In genomic region chr10:127040569-127041214, GRCm38 (mm10) we compare ENCODE assay signal across 8 mouse cellular contexts. TPM values are rescaled to one million over a fixed set of nuclear protein-coding genes. Genes with fewer than 3 reads are reported as not detected.
DNase-seq lines count a peak whose midpoint lies in the region; ATAC-seq and TF ChIP-seq lines count a peak whose summit lies in the region.

No protein-coding gene starts in this region.

- TF ChIP-seq POLR2A in bone marrow, adult 2 months (IDR thresholded peaks at IDR 0.05; ENCODE audit: borderline replicate concordance, control insufficient read depth, low read depth, low read length) = no peak
- no peak for TF ChIP-seq POLR2A in myocyte (IDR thresholded peaks at IDR 0.05; ENCODE audit: insufficient read length, low read depth)

- H3K36me3 ChIP-seq in forebrain, embryonic 11.5 days (ENCODE audit: control insufficient read depth, insufficient read depth, low read length) = no peaks in the 10 kb centered on the region
- no peaks in the 10 kb centered on the region for H3K36me3 ChIP-seq in myocyte (ENCODE audit: control insufficient read depth, insufficient read depth)

- peak overlapping the region; percentile 77 for H3K27ac ChIP-seq in layer of hippocampus, adult 2 months
- no peak overlapping the region for H3K27ac ChIP-seq in bone marrow, adult 2 months (ENCODE audit: control insufficient read depth, insufficient read depth, low read depth, low read length, poor library complexity)
- no peak overlapping the region for H3K27ac ChIP-seq in forebrain, embryonic 11.5 days (ENCODE audit: low read depth, low read length)

- H3K27me3 ChIP-seq in forebrain, embryonic 11.5 days (ENCODE audit: control insufficient read depth, insufficient read depth, low read length) = peaks cover 2% of the 10 kb centered on the region; the same call in 1 of the 2 replicates
- no peaks in the 10 kb centered on the region for H3K27me3 ChIP-seq in myocyte (ENCODE audit: control insufficient read depth, insufficient read depth, insufficient read length)

- H3K4me1 ChIP-seq in bone marrow, adult 2 months (ENCODE audit: control insufficient read depth, insufficient read depth, low read length) = peaks cover 1% of the 10 kb centered on the region; the same call in 1 of the 2 replicates
- 0 out of 2 replicates have a peak, but pooled peaks cover 2% of the 10 kb centered on the region for H3K4me1 ChIP-seq in forebrain, embryonic 11.5 days (replicated peaks; ENCODE audit: control insufficient read depth, insufficient read depth, low read length)

- 2% methylated on average over 20 of the region's 20 CpGs for WGBS in bone marrow, adult 2 months
- WGBS in forebrain, embryonic 11.5 days = under 1% methylated on average over 20 of the region's 20 CpGs

- DNase-seq in layer of hippocampus, adult 2 months (ENCODE audit: low spot score in 2 of 2) = no peak
- no peak for DNase-seq in layer of hippocampus, adult 9-10 months (ENCODE audit: low spot score)
- DNase-seq in forebrain, embryonic 11.5 days (ENCODE audit: low spot score) = no peak
- peak; percentile 27 to 43 for DNase-seq in kidney, postnatal 4 days
- DNase-seq in layer of hippocampus, adult 8-10 months (ENCODE audit: low spot score in 2 of 2) = no peak

- ATAC-seq in forebrain, embryonic 11.5 days (replicated peaks; ENCODE audit: low FRiP score) = 0 out of 2 replicates have a peak, but pooled peaks have one; percentile 17
- ATAC-seq in monocyte, adult 5-6 weeks (replicated peaks; ENCODE audit: insufficient number of reproducible peaks, low FRiP score, low TSS enrichment, poor library complexity, severe bottlenecking) = no peak

- H3K9me3 ChIP-seq in forebrain, embryonic 11.5 days (ENCODE audit: control insufficient read depth, low read length) = no peaks in the 10 kb centered on the region

- peak overlapping the region; percentile 99 for H3K4me3 ChIP-seq in layer of hippocampus, adult 2 months
- peak overlapping the region; percentile 82 for H3K4me3 ChIP-seq in bone marrow, adult 2 months (replicated peaks; ENCODE audit: control insufficient read depth, low read depth, low read length)
- H3K4me3 ChIP-seq in forebrain, embryonic 11.5 days (ENCODE audit: low read depth, low read length) = peak overlapping the region; percentile 69
- peak overlapping the region; percentile 92 for H3K4me3 ChIP-seq in myocyte

- peak overlapping the region; percentile 36 for H3ac ChIP-seq in myocyte (ENCODE audit: control insufficient read depth, insufficient read length)

- peaks cover 4% of the 10 kb centered on the region for H3K79me2 ChIP-seq in myocyte (ENCODE audit: control insufficient read depth, insufficient read depth)

- peak overlapping the region; percentile 99 for H3K4me2 ChIP-seq in forebrain, embryonic 11.5 days (ENCODE audit: low read depth, low read length, severe bottlenecking)
- H3K4me2 ChIP-seq in myocyte (ENCODE audit: low read depth) = peak overlapping the region; percentile 97

- H3K9ac ChIP-seq in forebrain, embryonic 11.5 days (ENCODE audit: low read length) = peak overlapping the region; percentile 58

- TF ChIP-seq CTCF in layer of hippocampus, adult 2 months (conservative IDR thresholded peaks at IDR 0.05) = no peak
- no peak for TF ChIP-seq CTCF in bone marrow, adult 2 months (IDR thresholded peaks at IDR 0.05; ENCODE audit: control insufficient read depth, insufficient read depth, low read length)

TF ChIP-seq in myocyte, 11 proteins besides CTCF, POLR2A, EP300 and RAD21:
- no peak for TF ChIP-seq TCF12 (IDR thresholded peaks at IDR 0.05; ENCODE audit: insufficient read depth, poor library complexity, severe bottlenecking)
- no peak for TF ChIP-seq TCF3 (IDR thresholded peaks at IDR 0.05; ENCODE audit: insufficient read length, low read depth)
- TF ChIP-seq REST (IDR thresholded peaks at IDR 0.05; ENCODE audit: insufficient read depth, insufficient read length) = no peak
- TF ChIP-seq SRF (IDR thresholded peaks at IDR 0.05; ENCODE audit: control insufficient read depth, insufficient read length, low read depth) = no peak
- TF ChIP-seq MYOD1 (IDR thresholded peaks at IDR 0.05; ENCODE audit: control insufficient read depth in 1 of 3, insufficient read length in 2 of 3, low read depth in 2 of 3) = no peak
- no peak for TF ChIP-seq CEBPB (IDR thresholded peaks at IDR 0.05; ENCODE audit: insufficient read depth, poor library complexity, severe bottlenecking)
- no peak for TF ChIP-seq POLR2AphosphoS2 (IDR thresholded peaks at IDR 0.05; ENCODE audit: insufficient read length, low read depth)
- TF ChIP-seq USF1 (IDR thresholded peaks at IDR 0.05; ENCODE audit: low read depth) = no peak
- TF ChIP-seq E2F4 (IDR thresholded peaks at IDR 0.05; ENCODE audit: insufficient read depth) = no peak
- TF ChIP-seq MAX (IDR thresholded peaks at IDR 0.05; ENCODE audit: low read depth) = no peak
- TF ChIP-seq MYOG (IDR thresholded peaks at IDR 0.05; ENCODE audit: control insufficient read depth in 1 of 3, insufficient read depth in 1 of 3, insufficient read length in 2 of 3, low read depth in 2 of 3) = no peak

RNA-seq across cellular contexts. Expression of gene Mettl1, which starts 0.5 kb away (rescaled TPM):
- total RNA-seq in layer of hippocampus, adult 2 months (2021) = 10 to 100 TPM; 12.7 to 14.0 TPM
- polyA plus RNA-seq in bone marrow, adult 2 months (2011; ENCODE audit: insufficient read depth, insufficient read length, low replicate concordance, missing spikeins) = 10.0 and 14.6 TPM in 2 replicates
- 42.5 and 44.0 TPM in 2 replicates for polyA plus RNA-seq in forebrain, embryonic 11.5 days (2014; fragmentation: Nextera tagmentation; extraction: Ambion mirVana)
- polyA plus RNA-seq in myocyte (2012; fragmentation: generic; extraction: Trizol) = 17.2 TPM
- 1.3 to 5.1 TPM (median 1.6 TPM) in 3 replicates for total RNA-seq in monocyte, adult 5-6 weeks (2017)
- total RNA-seq in layer of hippocampus, adult 8-10 months (2022) = 10 to 100 TPM; 13.1 to 16.0 (median 14.5) TPM

RNA-seq across cellular contexts. Expression of gene Eef1akmt3, which starts 0.6 kb away (rescaled TPM):
- under 1 TPM; 0.12 to 0.20 TPM for total RNA-seq in layer of hippocampus, adult 2 months (2021)
- 1.1 TPM in 1 of 2 replicates, not detected in the other for polyA plus RNA-seq in bone marrow, adult 2 months (2011; ENCODE audit: insufficient read depth, insufficient read length, low replicate concordance, missing spikeins)
- 0.11 TPM in 1 of 2 replicates, not detected in the other for polyA plus RNA-seq in forebrain, embryonic 11.5 days (2014; fragmentation: Nextera tagmentation; extraction: Ambion mirVana)
- 0.11 TPM for polyA plus RNA-seq in myocyte (2012; fragmentation: generic; extraction: Trizol)
- 0.39 TPM in 1 of 3 replicates, not detected in the others for total RNA-seq in monocyte, adult 5-6 weeks (2017)
- under 1 TPM in 3 of 4 experiments, not detected in 1; 0.23 to 0.33 (median 0.31) TPM for total RNA-seq in layer of hippocampus, adult 8-10 months (2022)

RNA-seq across cellular contexts. Expression of gene Cyp27b1, which starts 7.4 kb away (rescaled TPM):
- total RNA-seq in layer of hippocampus, adult 2 months (2021) = 1 to 10 TPM; 1.0 to 1.1 TPM
- polyA plus RNA-seq in bone marrow, adult 2 months (2011; ENCODE audit: insufficient read depth, insufficient read length, low replicate concordance, missing spikeins) = not detected in 2 replicates
- 0.23 TPM in 1 of 2 replicates, not detected in the other for polyA plus RNA-seq in forebrain, embryonic 11.5 days (2014; fragmentation: Nextera tagmentation; extraction: Ambion mirVana)
- polyA plus RNA-seq in myocyte (2012; fragmentation: generic; extraction: Trizol) = 0.56 TPM
- not detected in 3 replicates for total RNA-seq in monocyte, adult 5-6 weeks (2017)
- total RNA-seq in layer of hippocampus, adult 8-10 months (2022) = 1 to 10 TPM in 1 of 4 experiments, under 1 TPM in 3; 0.14 to 1.1 (median 0.48) TPM

RNA-seq across cellular contexts. Expression of gene Tsfm, which starts 10.1 kb away (rescaled TPM):
- total RNA-seq in layer of hippocampus, adult 2 months (2021) = 10 to 100 TPM; 29.7 to 30.1 TPM
- polyA plus RNA-seq in bone marrow, adult 2 months (2011; ENCODE audit: insufficient read depth, insufficient read length, low replicate concordance, missing spikeins) = 9.7 and 23.6 TPM in 2 replicates
- 91.2 and 93.8 TPM in 2 replicates for polyA plus RNA-seq in forebrain, embryonic 11.5 days (2014; fragmentation: Nextera tagmentation; extraction: Ambion mirVana)
- polyA plus RNA-seq in myocyte (2012; fragmentation: generic; extraction: Trizol) = 53.7 TPM
- 8.5 to 14.3 TPM (median 13.9 TPM) in 3 replicates for total RNA-seq in monocyte, adult 5-6 weeks (2017)
- total RNA-seq in layer of hippocampus, adult 8-10 months (2022) = 10 to 100 TPM; 24.5 to 31.8 (median 27.5) TPM

RNA-seq across cellular contexts. Expression of gene March9, which starts 19.3 kb away (rescaled TPM):
- 10 to 100 TPM; 19.8 TPM for total RNA-seq in layer of hippocampus, adult 2 months (2021)
- polyA plus RNA-seq in bone marrow, adult 2 months (2011; ENCODE audit: insufficient read depth, insufficient read length, low replicate concordance, missing spikeins) = 1.6 TPM in 1 of 2 replicates, not detected in the other
- polyA plus RNA-seq in forebrain, embryonic 11.5 days (2014; fragmentation: Nextera tagmentation; extraction: Ambion mirVana) = 2.7 and 3.7 TPM in 2 replicates
- 6.1 TPM for polyA plus RNA-seq in myocyte (2012; fragmentation: generic; extraction: Trizol)
- total RNA-seq in monocyte, adult 5-6 weeks (2017) = 1.6 TPM in 1 of 3 replicates, not detected in the others
- total RNA-seq in layer of hippocampus, adult 8-10 months (2022) = 10 to 100 TPM; 14.8 to 21.9 (median 20.4) TPM

Comparison
In these comparisons a context has a peak if more than half of its experiments do, and no peak if none do; other contexts are left out.
1. DNase-seq: peak in kidney, postnatal 4 days (2 of 2); none in layer of hippocampus, adult 2 months (0 of 2), layer of hippocampus, adult 9-10 months (single experiment), forebrain, embryonic 11.5 days (single experiment) and layer of hippocampus, adult 8-10 months (0 of 2).
2. Peak in every context shown above with its lines, with median percentiles within 50 percentile points of each other: H3K4me3 ChIP-seq.